Mouse (Mus musculus): ENCODE data around the gene Ythdc1. TPM values are rescaled to one million over a fixed set of nuclear protein-coding genes. Genes with fewer than 3 reads are reported as not detected.
"Not testable (repeated sequence)": the region's sequence is repeated elsewhere in the genome, so short reads cannot be mapped to it uniquely, and the experiment has no call there.

Ythdc1 gene
- total RNA-seq (2021) = 10 to 100 TPM; 41.2 to 88.2 TPM
- 2.7 and 4.5 TPM in 2 replicates for polyA plus RNA-seq (2012; rRNA removed)
- long read RNA-seq, partial matches to known transcripts = 0 of 16 reads
- long read RNA-seq, other reads (novel, unspliced or antisense) = 10 of 16 reads

DNA sequence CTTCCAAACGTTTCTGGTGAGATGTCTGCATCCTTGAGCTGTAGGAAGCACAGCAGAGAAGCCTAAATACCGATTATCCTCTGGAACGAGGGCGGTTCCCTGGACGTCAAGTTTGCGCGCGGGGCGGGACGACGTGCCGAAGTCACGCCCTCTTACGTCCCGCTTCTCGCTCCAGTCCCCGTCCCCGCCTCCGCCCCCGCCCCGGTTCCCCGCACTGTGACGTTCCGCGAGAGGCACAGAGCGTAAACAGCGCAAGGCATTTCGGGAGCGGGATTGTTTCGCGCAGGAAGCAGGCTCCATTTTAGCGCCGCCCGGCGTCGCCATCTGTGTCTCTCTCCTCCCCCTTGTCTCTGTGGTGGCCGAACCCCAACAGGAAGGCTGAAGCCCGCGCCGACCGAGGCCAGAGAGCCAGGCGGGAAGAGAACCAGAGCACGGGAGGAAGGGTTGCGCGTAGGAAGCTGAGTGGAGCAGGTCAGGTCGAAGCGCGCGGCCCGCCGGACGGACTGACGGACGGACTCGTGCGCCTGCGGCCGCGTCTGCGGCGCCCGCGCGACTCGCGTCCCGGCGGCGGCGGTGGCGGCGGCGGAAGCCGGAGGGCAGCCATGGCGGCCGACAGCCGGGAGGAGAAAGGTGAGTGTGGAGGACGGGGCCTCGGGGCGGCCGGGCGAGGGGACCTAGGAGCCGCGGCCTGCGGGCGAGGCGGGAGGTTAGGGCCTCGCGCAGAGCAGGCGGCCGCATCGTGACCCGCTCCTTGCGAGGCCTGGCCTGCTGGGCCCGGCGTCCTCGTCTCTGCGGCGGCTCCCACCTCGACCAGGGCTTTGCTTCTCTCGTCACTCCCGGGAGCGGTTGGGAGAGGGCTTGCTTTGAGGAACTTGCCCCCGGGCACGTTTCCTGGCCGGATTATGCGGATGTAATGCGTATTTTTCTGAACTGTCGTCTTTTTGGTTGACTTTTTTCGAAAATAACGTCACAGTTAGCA, at the start of gene Ythdc1:
Gene Ythdc1 (plus strand): TSS at position 260 of the 979 bp plus-strand sequence.
- peak; percentile 96 for DNase-seq

DNA sequence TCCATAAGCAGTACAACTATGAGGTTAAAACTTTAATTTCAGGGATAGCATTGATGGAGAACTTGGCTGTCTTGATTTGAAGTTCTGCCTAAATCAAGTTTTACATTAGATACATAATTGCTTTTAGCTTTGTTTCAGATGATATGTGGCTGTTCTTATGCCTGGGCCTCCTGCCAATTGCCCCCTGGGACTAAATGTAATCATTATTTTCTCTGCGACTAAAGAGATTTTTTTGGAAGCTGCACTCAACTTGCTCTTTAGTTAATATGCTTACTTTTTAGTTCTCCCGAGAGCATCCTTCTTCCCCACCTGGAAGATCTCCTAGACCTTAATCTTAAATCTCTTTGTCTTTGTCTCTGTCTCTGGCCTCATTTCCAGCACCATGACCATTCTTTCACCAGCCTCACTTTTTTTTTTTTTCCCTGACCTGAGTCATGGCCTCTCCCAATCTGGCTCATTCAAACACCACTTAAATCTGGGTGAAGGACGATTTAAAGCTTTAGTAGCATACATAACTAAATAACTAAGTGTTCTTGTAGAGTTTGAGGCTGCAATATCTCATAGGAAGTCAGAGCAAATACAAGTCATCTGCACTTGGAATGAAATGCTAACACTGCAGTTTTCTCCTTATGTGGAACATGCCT, 34.9 kb upstream of the Ythdc1 start:
- DNase-seq = peak; percentile 5

DNA sequence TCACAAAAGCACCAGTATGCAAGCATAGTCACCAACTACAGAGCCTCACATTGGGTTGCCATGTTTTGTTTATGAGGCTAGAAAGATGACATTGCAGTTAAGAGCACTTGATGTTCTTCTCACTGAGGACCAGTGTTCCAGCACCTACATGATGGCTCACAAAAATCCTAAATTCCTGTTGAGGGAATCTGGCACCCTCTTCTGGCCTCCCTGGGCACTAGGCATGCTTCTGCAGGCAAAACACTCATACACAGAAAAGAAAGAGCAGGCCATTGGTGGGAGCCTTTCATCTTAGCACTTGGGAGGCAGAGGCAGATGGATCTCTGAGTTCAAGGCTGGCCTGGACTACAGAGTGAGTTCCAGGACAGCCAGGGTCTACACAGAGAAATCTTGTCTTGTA, 33.0 kb upstream of the Ythdc1 start:
- DNase-seq = no peak

DNA sequence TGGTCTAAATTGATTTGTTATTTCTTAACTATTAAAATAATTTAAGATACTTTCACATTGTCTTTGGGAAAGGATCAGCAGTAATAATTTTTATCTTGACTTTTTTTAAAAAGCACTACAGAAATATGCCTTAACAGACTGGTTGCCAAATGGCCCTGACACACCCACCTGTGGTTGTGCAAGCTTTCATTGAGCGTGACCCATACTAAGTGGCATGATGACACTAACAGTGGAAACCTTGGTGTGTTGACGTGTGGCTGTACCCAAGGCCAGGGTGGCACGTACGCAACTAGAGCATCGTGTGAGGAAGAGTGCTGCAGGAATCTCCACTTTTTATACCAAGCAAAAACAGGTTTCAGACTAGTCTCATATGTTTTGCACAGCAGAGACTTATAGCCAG, 27.1 kb upstream of the Ythdc1 start:
- peak; percentile 82 for DNase-seq

DNA sequence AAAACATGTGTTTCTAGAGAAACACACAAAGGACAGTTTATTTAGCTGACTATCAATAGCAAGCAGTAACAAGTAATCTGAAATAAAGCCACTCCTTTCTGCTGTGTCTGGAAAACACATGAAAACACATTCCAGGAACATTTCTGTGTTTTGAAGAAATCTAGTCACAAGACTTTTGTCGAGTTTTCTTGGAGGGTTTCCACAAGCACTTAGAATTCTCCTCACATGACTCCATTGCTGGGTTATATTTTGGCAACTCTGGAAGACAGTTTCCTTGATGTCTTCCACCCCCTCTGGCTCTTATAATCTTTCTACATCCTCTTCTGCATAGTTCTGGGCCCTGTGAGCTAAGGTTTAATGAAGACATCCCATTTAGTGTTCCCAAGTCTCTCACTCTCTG, 25.6 kb upstream of the Ythdc1 start:
- DNase-seq = no peak

DNA sequence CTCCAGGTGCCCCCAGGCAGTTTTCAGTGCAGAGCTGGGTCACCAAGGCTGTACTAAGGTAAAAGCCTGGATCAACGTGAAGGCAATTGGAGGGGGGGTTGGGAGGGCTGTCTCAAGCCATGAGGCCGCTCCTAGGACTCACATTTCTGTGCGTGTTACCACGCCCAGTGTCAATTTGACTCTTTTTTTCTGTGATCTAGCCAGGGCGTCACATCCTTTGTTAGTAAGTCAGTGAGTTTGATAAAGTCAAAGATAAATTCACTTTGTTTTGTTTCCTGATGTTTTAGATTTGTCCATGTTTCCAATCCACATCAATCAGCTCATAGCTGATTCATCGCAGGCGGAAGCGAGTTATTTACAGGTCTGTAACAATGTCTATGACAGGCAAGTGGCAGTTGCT, 21.0 kb upstream of the Ythdc1 start:
- DNase-seq = no peak

DNA sequence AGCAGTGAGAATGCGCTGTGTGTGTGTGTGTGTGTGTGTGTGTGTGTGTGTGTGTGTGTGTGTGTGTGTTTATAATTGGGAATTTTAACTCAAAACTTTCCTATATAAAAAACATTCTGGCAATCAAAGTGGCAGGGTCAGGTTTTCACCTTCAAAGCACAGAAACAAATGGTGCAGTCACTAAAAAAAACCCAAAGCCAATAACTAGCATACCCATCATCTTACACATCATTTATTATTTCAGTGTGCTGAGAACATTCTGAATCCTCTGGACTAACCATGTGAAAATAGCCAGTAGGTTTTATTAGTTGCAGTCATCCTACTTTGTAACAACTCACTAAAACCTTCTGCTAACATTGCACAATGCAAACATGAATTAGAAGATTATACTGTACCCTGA, 19.8 kb upstream of the Ythdc1 start:
- DNase-seq = no peak

DNA sequence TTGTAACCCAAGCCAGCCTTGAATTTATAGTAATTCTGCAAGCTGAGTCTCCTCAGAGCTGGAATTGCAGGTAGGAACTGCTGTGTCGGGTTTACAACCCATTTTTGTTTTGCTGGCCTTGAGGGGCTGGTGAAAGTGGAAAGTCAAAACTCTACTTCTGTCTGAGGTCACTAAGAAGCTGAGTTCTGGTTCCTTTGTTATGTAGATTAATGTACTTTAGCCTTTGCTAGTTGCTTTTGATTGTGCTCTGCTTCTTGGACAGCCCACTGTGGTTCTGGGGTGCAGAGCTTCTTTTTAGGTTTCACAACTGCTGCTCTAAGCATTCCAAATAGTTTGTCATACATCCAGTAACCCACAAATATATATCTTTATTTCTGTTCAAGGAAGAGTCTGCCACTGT, 17.2 kb upstream of the Ythdc1 start:
- DNase-seq = no peak

DNA sequence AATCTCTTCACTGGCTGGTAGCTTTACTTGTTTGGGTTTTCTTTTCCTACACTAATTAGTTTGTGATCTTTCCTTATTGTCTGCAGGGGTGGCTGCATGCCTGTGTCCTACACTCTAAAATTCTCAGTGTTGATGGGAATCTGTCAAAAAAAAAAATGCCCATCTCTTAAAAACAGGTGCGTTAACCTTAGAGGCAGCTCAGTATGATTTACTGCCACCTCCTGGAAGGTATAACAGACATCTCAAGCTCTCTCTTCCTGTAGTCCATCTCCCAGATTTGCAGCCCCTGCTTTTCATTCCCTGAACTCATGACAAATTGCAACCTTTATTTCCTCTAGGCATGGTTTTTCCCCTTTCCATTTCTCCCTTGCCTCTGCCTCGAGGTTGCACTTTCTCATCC, 14.1 kb upstream of the Ythdc1 start:
- DNase-seq = no peak

DNA sequence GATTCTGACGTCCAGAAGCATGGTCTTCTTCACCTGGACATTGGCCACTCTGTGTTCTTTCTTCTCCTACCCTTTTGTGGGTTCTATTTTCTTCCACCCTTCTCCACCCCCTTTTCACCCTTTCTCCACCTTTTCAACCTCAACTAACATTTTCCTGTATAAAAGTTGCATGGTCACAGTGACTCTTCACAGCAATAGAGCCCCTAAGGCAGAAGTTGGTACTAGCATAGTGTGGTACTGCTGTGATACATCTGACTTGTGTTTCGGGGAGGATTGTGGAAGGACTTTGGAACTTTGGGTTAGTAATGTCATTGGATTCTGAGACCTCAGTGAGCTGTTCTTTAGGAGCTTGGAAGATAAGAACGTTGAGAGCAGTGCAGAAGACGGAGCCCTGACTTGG, 11.8 kb upstream of the Ythdc1 start:
- no peak for DNase-seq

DNA sequence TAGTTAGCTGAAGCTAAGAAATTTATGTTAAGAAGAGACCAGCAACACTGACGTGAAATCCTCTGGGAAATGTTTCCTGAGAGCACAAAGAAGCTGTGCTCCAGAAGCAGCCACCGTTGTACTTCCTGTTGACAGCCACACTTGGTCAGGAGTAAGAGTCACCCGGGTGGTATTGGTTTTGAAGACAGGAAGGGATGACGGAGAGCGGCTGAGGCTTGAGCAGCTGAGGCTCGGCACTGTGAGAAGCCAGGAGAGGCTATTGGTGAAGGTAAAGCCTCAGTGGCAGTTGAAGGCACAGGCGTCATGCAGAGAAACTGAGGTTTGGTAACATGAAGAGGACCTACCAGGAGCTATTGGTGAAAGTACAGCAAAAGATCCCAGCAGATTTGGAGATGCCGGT, 11.2 kb upstream of the Ythdc1 start:
- no peak for DNase-seq

DNA sequence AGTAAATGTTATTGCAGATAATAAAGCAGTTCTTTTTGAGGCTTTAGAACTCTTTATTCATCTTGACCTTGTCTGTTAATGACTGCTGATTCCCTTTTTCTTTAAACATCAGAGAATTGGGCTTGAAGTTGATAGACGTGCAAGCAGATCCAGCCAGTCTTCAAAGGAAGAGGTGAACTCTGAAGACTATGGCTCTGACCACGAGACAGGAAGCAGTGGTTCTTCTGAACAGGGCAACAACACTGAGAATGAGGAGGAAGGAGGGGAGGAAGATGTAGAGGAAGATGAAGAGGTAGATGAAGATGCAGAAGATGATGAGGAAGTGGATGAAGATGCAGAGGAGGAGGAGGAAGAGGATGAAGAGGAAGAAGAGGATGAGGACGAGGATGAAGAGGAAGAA, 12.8 kb downstream of the Ythdc1 start:
- no peak for DNase-seq

DNA sequence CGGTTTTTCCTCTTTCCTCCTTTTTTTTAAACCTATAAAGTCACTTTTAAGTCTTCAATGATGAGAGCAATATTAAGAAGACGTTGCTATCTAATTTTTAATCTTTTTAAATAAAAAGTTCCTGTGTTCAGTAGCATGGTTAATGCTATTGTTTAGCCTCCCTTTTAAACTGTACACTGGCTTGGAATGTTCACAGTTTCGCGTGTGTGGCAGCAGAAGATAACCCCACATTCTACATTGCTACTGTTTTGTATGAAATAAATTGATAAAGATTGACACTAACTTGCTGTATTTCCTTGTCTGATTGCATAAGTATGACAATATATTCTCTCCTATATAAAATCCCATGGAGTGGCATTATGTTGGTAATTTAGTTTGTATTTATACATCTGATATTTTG, 32.4 kb downstream of the Ythdc1 start:
- not testable (repeated sequence) for DNase-seq

DNA sequence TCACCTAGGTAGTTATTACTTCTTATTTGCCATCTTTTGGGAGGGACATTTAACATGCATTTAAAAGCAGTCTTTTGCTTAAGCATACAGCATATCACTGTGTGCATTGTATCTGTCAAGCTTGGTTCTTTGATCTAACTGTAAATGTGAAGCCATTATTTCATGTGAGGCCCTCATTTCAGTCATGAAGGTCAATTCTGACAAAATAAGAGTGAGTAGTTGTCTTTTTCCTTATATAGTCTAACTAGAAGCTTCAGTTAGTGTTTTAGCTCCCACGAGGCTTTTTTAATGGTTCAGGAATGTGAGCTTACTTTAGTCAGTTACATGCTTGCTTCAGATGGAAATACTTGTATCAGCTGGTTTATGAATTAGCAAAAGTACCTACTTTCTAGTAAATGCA, 34.1 kb downstream of the Ythdc1 start:
- DNase-seq = no peak

DNA sequence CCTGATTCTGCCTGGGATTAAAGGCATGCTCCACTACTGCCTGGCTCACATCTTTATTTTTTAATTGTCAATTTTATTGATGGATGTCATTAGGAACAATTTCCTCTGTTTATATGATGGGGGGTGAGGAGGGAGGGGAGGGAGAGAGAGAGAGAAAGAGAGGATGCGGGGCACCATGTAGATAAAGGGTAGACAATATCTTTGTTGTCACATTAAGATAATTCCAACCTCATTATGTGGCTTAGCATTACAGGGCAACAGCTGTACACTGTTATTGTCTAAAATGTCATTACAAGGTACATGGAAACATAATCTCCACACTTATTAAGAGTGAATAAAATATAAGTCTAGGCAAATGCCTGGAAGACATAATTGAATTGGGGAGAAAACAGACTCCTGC, 35.5 kb downstream of the Ythdc1 start:
- DNase-seq = no peak

DNA sequence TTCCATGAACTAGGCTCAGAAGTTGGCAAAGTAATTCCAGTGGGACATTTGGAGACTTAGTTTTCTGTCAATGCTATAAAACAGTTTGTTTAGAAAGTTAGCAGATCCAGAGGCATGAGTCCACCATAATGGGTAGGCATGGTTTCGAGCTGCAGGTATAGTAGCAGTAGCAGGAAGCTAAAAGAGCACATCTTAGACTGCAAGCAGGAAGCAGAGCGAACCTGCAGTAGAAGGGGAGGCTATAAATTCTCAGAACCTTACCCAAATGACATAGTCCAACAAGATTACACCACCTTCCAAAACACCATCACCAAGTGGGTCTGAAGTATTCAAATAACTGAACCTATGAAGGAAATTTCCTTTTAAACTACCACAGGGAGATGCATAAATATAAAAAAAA, 36.2 kb downstream of the Ythdc1 start:
- no peak for DNase-seq

DNA sequence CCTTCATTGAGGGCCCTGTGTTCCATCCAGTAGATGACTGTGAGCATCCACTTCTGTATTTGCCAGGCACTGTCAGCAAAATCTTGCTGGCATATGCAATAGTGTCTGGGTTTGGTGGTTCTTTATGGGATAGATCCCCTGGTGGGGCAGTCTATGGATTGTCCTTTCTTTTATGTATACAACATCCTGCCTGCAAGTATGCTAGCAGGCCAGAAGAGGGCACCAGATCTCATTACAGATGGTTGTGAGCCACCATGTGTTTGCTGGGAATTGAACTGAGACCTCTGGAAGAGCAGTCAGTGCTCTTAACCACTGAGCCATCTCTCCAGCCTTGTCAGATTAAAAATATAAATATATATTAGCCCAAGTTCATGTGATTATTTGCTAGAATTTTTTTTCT, 37.2 kb downstream of the Ythdc1 start:
- DNase-seq = not testable (repeated sequence)

DNA sequence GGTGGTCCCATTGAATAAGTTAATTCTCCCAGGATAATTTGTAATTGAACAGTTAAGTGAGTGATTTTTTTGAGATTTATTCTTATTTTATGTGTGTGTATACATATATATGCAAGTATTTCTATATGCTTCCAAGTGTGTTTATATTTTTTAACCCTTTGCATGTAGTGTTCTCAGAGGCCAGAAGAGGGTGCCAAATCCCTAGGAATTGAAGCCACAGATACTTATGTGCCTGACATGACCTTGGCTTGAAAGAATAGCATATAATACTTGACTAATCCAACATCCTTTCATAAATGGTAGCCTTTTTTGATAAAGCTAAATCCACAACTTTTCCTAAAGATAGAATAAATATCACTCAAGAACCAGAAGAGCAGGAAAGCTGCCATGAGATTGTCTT, 46.1 kb downstream of the Ythdc1 start:
- no peak for DNase-seq

DNA sequence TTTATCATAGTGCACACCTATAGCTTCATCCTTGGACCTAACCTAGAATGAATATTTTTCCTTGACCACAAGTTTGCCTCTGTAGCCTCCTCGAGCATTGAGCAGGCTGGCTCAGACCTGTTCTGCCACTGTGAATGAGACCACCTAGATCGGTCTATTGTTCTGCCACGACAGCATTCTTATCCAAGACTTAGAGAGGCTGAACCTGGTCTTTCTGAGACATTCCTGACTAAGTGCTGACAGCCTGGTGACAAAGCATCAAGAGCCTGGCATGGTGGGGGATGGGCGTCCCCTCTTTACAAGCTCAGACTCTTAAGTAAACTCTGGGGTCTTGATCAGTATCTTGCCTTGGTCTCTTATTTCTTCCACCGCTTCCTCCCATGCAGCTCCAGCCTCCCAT, 47.6 kb downstream of the Ythdc1 start:
- DNase-seq = no peak

DNA sequence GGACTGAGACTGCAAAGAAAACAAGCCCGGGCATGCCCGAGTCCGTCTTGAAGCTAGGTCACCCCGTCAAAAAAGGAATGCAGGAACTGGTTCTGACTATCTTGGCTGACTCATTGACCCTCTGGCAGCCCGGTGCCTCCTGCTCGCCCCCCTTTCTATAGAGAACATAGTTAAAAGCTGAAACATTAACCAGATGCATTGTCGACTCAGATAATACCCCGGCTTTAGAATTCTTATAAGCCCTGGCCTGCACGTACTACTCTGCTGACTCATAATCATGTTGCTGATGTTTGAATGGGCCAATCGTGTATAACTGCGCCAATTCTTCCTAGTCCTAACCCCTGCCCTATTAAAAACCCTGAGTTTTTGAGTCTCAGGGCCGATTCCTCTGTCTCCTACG, 52.5 kb downstream of the Ythdc1 start:
- DNase-seq = not testable (repeated sequence)

DNA sequence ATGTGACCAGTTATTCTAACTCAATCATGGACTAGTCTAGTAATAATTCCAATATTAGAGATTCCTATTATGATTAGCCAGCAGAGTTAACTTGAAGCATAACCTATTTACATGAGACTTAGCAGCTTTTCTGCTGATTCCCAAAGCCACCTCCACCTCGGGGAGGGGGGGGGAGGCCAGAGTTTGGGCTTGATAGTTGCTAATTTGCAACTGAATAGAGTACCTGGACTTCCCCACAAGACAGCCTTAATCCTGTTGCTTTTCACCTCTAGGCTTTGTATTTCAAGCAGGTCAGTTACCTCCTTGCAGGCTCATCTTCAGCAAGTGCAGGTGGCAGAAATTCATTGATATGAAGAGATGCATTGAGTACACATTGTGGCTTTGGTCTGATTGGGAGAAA, 53.7 kb downstream of the Ythdc1 start:
- no peak for DNase-seq

DNA sequence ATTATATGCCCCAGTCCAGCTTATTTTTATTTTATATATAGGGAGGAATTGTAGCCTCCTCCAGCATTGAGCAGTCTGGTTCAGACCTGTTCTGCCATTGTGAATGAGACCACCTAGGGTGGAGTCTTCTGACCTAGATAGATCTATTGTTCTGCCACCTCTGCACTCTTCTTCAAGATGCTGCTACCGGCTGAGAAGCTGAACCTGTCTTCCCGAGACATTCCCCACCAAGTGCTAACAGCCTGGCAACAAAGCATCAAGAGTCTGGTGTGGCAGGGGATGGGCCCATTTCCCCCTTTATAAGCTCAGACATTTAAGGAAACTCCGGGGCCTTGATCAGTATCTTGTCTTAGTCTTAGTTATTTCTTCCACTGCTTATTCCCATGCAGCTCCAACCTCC, 54.3 kb downstream of the Ythdc1 start:
- no peak for DNase-seq

DNA sequence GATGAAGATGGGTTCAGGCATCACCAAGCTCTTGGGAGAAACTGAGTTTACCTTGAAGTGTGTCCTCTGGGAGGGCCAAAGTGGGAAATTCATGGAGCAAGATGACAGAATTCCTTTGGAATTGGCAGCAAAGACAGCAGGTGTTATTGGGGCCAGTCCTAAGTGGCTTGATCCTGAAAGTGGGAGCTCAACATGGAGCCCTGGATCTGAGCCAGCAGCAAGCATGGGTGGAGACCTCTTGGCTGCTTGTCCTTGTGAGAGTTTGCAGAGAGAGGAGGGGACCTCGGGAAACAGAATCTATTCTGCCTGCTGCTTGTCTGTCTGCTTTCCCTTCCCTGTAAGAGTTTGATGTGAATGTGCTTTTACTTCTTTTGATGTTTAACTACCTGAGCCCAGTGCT, 67.9 kb downstream of the Ythdc1 start:
- DNase-seq = no peak
